Mouse (Mus musculus) regulatory T cell (primary cell): ENCODE results near the gene Pate2.

Source experiments
- in situ Hi-C: fragments of 300-600 bp; cut with MboI, MseI; formaldehyde crosslinking; loops from one replicate; pipeline ENCODE4 v1.15.1; 2025; ENCODE audit warnings: high pct_unique_total_duplicates

The Pate2 gene

DNA sequence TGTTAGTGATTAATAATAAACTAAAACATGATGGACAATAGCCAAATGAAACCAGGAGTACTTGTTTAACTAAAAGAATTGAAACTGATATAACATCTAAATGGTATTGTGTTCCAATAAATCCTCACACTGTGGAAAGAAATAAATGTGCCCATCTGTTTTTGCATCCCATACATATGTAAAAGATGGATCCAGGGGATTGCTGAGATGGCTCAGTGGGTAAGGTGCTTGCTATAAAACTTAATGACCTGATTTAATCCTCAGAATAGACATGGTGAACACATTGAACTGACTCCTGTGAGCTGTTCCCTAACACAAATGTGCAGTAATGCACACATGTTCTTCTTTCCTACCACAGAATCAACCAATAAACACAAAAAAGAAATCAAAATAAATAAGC, 121.8 kb downstream of the Pate2 start:
- in situ Hi-C loops, result no loop called here

DNA sequence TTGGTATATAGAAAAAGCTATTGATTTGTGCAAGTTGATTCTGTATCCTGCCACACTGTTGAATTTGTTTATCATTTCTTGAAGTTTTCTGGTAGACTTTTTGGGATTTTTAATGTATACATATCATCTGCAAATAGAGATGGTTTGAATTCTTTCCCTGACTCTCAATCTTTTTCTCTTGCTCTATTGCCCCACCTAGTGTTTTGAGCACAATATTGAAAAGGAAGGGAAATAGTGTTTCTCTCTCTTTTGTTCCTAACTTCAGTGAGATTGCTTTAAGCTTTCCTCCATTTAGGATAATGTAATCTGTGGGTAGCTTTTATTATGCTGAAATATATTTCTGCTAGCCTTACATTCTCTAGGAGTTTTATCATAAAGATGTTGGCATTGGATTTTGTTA, 137.2 kb downstream of the Pate2 start:
- in situ Hi-C loops, result no loop called here
